Mouse (Mus musculus): ENCODE data around the gene Cald1.

Cald1 gene

DNA sequence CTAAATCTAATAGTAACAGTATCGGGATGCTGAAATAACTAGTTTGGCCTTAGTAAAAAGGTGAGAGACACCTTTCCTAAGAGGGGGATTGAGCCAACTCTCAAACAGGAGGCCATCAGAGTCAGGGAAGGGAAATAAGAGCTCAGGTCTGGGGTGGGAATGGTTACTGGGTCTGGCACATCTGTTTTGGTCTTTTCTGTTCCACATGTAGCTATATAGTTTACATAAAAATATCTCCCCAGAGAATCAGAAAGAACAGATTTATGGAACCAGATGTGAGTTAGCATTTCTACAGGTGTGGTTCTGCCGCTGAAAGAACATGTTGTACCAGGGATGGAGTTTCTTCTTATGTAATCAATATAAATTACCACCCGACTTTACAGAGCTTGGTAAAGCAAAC, 17.1 kb downstream of the Cald1 start:
- no peak for DNase-seq (ENCODE audit: low spot score)

DNA sequence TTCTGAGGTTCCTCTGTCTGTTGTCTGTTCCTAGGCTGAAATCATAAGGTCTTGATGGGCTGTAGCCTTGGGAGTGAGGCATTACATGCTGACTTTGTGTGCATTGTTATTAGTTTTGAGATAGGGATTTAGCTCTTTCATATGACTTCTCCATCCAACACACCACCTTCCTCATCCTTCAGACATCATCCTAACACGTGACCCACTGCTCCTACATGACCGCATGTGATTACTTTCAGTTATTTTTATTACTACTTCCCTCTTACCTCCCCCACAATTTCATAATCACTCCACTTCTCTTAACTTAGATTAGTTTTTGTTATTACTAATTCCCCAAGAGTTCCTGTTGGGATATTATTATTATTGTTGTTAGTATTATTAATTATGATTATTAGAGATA, 21.2 kb downstream of the Cald1 start:
- DNase-seq (ENCODE audit: low spot score): no peak

DNA sequence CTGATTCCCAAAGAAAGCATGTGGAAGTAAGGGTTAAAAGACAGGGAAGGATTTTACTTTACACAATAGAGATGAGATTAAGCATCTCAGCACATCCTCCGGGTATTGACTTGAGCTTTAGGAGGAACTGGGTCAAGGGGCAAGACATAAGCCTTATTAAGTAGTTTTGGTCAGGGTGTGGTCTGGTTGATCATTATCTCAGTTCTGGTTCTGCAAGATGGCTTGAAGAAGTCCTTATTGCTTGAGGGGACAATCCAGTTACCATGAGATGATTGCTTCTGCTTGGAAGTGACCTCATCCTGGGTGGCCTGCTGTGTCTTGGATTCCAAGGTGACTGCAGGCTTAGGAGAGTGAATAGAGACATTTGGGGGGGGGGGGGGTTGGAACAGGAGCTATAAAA, 21.9 kb downstream of the Cald1 start:
- DNase-seq (ENCODE audit: low spot score): no peak

DNA sequence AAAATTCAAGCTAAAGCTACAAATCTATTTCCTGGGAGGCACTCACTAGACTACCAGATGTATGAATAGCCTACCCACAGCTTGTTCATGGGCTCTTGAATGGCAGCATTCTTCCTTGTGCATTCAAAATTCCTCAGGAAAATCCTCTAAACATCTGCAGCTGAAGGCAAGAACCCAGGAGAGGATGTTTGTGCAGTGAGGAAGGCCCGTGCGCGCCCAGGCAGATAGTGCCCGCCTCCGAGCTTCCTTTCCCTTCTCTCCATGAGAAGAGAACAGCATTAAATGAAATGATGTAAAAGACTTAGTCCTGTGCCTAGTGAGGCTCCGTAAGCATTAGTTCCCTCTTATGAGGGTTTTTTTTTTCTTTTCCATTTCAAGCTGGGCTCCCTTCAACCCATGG, 24.6 kb downstream of the Cald1 start:
- DNase-seq (ENCODE audit: low spot score): peak; percentile 24

DNA sequence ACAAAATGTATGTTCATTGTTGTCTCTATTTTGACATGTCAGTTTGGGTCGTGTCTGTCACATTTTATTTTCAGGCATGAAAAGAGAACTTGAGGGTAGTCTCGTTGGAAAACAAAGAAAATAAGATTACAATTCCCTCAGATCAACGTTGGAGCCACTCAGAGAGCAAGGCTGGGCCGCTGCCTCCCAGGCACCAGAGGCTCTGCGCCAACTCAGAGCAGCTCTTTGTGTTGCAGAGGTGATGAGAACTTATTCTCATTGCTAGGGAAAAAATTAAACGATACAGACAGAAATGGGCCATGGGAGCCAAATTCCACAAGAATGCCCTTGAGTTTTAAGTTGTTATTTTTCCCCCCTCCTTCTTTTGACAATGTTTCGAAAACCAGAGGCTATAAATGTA, 25.0 kb downstream of the Cald1 start:
- no peak for DNase-seq (ENCODE audit: low spot score)

DNA sequence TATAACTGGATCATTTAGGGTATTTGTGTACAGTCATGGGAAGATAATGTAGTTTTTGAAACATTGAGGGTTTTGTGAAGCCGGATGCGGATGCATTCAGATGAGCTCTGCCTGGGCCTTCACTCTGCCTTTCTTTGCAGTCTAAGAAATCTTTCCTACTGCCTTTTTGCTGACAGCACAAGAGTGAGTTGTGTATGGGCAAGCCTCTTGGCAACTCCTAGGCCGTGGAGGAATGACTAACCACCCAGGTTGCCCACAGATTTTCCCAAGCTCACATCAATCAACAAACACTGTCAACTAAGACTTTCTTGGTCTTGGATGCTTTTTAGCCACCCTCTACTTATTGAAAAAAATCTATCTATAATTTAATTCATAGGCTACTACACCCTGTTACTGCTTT, 26.2 kb downstream of the Cald1 start:
- DNase-seq (ENCODE audit: low spot score): no peak

DNA sequence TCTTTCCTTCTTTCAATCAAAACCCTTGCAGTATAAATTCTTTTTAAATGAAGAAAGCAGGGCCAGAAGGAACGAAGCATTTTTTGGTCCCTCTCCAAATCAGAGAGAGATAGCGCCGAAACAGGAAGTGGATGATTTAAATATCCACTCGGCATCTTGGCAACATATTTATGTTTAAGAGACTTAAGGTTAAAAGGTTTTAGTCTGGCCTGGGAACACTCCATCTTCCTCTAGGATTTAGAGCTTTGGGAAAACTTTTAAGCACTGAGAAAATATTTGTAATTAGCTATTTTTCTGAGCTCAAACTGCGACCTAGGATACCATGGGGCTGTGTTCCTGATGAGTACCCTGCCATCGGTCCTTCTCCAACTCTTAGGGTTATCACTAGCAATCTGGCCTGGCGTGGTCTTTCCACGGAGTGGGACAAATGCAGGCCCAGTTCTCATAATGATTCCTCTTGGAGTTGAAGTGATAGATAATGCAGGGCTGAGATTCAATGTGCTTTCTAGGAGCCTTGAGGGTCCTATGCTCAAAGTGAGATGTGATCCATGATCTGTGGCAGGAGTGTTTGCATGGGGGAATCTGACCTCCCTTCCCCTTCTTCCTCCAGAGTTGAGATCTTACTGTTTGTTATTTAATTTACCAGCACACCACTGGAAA, 28.4 kb downstream of the Cald1 start:
- no peak for DNase-seq (ENCODE audit: low spot score)

DNA sequence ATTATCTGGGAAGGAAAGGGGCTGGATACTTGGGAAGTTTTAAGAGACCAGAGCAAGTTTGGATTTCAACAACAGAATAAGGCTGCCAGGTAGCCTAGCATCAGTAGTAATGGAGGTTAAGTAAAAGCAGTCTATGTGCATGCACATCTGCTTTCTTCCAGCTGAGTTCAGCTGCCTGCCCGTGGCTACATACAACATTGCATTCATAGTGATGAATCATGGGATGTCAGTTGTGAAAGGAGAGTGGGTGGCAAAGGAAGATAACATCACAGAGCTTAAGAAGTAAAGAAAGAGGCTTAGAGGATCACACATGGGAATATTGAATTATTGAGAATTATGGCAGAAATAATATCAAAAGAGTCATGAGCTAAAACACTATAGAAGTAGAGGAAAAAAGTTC, 29.8 kb downstream of the Cald1 start:
- DNase-seq (ENCODE audit: low spot score): no peak

DNA sequence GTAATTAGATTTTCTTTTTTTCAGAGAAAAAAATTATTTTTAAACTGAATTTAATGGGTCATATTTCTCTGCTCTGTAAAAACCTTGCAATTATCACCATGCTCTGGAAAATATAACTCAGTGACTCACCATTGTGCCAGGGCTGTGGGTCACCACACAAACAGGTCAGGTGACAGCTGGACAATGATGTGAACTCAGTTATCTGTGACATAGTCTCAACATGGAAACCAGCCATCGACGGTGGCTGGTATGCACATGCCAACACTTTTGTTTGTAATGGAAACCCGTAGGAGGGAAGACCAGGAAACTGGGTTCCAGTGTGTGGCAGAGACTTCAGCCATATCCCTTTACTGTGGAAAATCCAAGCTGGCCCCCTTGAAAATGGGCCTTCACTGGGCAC, 35.5 kb downstream of the Cald1 start:
- no peak for DNase-seq (ENCODE audit: low spot score)

DNA sequence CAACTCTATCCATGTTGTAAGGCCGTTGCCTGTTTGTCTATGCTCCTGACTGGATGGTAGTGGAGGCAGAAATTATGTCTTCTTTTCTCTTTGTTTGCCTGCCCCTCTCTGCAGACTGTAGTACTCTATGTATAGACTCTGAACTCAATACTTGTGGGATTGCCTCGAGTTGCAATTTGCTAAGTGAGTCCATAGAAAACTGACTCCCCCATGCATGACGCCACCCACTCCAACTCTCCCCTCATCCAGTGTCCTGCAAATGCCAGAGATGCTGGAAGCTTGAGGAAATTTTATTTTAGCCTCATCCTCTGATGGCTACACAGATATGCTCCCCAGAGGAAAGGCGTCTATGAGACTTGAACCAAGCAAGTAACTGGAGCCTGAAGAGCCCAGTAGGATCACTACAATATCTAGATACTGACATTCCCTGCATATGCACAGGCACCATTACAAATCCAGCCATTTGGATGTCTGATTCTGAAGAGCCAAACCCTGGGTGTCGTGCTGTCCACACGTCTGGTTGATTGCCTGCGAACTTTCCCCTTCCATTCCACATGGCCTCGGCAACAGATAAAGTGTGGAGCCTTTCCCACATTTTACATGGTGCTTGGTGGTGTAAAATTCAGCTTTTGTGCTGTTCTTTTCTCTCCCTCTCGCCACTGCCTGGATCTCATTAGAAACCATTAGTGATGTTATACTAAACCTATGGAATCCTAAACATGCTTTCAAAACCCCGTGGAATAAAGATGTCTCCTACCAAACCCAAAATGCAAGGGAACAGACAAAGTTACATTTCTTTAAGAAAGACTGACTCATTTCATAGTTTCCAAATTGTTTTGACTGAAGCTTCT, 39.5 kb downstream of the Cald1 start:
- no peak for DNase-seq (ENCODE audit: low spot score)

DNA sequence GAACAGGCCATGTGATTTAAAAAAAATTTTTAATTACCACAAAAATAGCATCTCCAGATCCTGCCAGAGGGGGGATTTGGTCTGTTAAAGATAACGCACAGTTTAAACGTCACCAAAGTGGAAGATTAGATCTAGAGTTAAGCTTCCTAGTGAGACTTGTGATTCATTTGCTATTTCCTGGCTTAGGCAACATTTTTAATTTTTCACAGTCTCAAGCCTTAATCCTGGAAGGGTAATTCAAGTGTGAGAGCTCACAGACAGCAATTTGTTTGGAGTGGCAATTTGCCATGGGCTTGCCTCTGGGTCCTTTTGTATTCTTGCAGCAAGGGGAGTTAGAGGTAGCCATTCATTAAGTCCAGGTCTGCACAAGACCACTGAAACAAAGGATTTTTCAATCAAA, 40.4 kb downstream of the Cald1 start:
- DNase-seq (ENCODE audit: low spot score): no peak

DNA sequence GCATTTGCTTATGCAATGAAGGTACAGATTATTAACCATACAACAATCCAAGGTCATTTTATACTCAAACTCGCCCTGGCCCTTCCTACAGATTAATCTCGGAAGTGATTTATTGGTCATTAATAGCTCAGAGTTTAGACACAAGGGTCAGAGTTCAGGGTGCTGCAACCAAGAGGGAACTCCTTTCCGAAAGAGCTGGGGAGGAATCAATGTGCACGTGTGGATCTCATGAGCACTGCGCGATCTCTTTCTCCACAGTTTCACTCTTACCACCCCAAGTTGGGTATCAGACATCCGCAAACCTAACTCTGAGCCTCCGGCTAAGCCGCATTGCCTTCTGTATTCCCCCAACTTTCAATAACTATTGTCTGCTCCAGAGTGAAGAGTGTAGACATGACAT, 41.9 kb downstream of the Cald1 start:
- no peak for DNase-seq (ENCODE audit: low spot score)

DNA sequence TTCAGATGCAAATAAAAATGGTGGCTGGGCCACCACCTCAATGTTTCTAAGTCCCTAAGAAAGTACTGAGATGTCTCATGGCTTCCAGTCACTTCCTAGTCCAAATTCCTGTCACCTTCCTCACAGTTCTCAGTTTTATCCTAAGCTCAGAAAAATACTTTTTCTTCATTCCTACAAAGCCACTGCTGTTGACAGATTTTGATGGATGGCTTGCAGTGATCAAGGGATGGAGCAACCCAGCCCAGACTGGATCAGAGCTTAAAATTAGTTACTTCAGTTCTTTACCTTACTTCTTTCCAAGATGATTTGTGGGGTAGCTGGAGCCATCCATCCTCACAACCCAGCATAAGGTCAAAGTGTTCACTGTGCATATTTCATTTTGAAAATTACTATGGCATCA, 42.8 kb downstream of the Cald1 start:
- DNase-seq (ENCODE audit: low spot score): no peak

DNA sequence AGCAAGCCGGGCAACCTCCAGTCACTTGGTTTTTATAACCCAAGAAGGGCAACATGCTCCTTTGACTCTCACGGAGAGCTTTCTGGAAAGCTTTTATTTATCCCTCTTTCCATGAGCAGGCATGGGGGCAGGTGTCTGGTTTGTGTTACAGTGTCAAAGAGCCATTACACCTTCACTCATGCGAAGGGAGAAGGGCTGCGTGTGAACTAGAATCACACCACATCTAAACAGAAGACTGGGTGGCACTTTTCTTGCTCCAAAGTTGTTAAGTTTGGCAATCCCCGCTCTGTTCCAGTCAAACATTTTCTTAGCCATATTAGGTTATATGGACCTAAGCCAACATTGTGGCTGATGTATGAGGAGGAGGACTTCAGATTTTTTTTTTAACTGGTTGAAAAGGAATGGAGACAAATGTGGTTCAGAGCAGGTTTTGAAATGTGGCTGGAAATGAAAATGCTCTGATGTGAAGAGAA, 43.8 kb downstream of the Cald1 start:
- DNase-seq (ENCODE audit: low spot score): no peak

DNA sequence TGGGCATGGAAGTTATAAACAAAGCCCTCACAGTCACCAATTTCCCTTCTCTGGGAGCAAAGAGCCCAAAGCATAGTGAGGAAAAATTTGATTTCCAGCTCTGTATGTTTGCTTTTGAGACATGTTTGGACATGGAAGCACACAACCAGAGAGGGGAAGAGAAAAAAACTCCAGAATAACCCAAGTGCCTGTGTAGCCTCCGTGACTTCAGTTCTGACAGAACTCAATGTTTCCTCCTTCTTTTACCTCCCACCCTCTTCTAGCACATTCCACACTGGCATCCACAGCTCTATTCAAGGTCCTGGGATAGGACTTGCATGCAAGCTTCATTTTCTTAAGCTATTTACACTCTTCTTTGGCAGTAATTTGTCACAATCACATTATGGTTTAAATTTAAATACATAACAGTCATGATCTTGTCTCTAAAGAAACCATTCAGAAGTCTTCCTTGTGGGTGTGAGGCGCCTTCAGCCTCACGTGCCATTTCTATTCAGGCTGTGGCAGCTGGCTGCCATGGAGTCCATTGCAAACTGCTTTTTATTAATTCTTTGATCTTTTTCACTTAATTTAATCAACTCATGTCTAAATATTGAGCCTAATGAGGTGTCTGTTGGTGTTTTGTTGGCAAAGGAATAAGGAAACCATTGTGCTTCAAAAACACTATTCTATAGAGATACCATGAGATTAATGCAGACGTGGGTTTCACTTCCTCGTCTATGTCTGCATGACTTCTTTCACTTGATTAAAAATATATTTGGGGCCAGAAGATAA, 49.9 kb downstream of the Cald1 start:
- no peak for DNase-seq (ENCODE audit: low spot score)

DNA sequence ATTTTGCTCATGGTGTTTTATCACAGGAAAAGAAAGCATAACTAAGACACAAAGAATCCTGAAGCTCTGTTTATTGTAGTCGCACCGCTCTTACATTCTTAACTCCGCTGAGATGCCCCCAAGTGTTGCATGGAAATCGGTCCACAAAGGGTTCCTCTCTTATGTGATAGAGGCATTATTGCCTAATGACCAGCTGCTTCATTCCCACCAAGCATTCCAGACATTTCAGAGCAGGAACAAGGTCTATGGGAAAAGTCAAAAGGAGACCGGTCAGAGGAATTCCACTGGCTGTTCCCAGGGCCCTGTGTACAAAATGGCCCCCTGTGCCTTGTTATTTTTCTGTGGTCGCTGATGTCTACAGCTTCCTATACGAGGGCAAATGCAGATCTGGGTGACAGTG, 53.0 kb downstream of the Cald1 start:
- DNase-seq (ENCODE audit: low spot score): no peak

DNA sequence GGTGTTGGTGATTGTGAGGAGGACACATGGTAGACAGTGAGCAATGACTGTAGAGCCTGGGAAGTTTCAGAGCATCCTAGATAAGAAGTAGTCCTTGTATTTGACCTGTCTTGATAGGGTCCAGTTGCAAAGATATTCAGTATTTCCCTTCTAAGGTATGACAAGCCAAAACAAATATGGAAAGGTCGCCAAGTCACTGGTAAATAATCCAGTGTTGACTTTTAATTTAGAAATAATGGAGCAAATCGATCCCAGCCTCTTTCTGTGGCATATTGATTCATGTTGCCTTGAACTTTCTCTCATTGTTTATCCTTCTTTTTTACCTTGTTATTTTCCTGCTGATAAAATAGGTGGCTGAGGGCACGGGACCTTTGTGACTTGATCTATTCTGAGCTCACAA, 57.4 kb downstream of the Cald1 start:
- no peak for DNase-seq (ENCODE audit: low spot score)

DNA sequence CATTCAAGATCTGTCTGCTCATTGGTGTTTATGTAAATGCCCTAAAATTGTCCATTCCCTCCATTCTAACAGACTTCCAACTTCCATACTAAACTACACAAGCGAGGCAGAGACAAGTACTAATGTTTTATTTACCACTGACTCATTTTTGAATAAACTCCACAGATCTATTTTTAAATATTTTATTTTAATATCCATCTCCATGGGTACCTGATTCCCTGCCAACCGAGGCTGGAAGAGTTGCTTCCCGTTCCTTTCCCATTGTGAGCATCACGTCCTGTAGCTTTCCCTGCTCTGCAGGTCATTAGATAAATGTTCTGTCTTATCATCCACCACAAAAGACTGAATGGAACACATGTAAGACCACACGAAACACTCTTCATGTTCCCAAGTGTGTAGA, 60.5 kb downstream of the Cald1 start:
- no peak for DNase-seq (ENCODE audit: low spot score)

DNA sequence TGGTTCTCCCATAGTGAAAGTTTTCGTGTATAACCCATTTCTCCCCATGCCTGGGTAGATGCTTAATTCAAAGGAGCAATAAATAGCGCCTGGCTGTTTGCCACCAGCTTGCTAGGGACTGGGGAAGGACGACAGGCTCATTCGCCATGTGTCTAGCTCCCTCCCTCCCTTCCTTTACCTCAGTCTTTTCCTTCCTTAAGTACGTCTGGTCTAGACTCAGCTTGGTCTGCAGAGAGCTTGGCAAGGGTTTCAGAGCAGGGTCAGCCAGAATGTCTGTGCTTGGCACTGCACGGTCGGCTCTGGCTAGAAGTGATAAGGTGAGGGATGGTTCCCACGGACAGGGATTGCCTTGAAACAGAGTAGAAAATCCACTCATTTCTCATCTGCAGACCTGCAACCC, 62.4 kb downstream of the Cald1 start:
- DNase-seq (ENCODE audit: low spot score): no peak

DNA sequence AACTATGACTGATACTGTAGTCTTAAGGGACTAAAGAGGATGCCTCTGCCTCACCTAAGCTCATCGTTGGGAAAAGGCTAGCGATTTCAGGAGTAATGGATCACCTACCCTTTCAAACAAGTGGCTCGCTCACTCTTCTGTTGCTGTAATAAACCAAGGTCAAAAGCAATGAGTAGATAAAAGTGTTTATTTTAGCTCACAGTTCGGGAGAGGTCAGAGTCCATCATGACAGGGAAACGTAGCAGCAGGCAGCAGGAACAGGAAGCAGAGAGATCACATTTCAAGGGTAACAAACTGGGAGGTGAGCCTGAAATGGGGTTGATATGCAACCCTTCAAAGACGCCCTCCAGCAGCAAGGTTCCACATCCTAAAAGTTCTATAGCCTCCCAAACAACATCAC, 64.3 kb downstream of the Cald1 start:
- peak; percentile 36 for DNase-seq (ENCODE audit: low spot score)

DNA sequence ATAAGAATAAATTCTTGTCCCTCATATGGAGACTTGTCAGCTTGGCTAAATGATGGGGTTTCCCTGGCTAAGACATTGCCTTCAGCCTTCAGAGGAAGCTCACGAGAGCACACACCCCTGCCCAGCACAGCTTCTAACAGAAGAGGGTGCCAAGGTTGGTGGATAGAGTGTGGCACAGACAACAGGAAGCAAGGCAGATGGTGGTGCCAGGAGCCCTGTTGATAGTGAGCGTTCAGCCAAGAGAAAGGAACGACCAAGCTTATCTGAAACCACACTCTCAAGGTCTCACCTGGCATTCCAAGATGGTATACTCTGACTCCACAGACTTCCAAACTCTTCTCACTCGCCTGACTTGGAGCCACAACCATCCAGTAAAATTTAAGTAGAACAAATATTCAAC, 66.0 kb downstream of the Cald1 start:
- DNase-seq (ENCODE audit: low spot score): no peak

DNA sequence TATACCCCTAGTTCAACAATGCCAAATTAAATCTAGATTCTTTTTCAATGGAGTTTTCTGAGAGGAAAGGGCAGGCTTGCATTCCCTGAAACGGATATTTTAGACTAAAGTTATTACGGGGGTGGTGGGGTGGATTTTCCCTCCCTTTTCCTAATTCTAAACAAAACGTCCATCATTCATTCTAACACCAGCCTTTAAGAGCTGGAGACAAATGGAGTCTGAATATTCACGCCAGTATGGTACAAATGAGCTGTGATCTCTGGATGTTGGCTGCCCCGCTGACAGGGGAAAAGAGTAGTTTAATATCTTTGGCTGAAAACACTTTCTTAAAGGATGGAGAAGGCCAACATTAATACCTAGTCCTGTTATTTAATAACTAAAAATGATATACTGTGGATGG, 66.4 kb downstream of the Cald1 start:
- no peak for DNase-seq (ENCODE audit: low spot score)

DNA sequence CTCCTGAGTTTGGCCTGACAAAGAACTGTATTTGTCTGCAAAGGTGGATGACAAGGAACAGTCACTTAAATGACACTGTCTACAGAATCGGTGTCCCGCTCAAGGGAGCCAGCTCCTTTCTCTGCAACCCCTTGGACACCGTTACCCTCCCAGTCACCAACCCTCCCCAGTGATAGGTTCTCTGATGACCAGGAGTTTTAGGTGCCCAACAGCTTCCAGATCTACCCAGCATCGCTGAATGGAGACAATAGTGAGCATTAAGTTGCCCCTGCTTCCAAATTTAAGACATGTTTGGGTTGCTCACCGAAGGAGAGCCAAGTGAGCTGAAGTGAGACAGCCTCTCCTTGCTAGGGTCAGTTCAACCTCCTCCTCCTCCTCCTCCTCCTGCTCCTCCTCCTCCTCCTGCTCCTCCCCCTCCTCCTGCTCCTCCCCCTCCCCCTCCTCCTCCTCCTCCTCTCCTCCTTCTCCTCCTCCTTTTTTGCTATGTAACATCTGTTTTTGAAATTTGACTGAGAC, 70.5 kb downstream of the Cald1 start:
- DNase-seq (ENCODE audit: low spot score): no peak

Data from yolk sac, embryonic 10.5 days (tissue).